ENCODE assay signal across 29 mouse cellular contexts in genomic region chr9:119598501-119598900, GRCm38 (mm10). TPM values are rescaled to one million over a fixed set of nuclear protein-coding genes. Genes with fewer than 3 reads are reported as not detected.
"Had no signal": no experiment of that assay in that cellular context is flagged by ENCODE, and none has a peak within 500 bp of the region (broad histone marks: within the 10 kb centered on the region; RNA-seq: fewer than 3 reads in every experiment).

No protein-coding gene starts in this region.

- H3K36me3 ChIP-seq: embryonic facial prominence, embryonic 10.5 days; embryonic facial prominence, embryonic 12.5 days; embryonic facial prominence, embryonic 13.5 days; embryonic facial prominence, embryonic 15.5 days; forebrain, embryonic 10.5 days; forebrain, embryonic 12.5 days; forebrain, embryonic 15.5 days had no signal

- H3K27me3 ChIP-seq: embryonic facial prominence, embryonic 12.5 days; embryonic facial prominence, embryonic 13.5 days; embryonic facial prominence, embryonic 15.5 days; forebrain, embryonic 12.5 days; forebrain, embryonic 13.5 days; forebrain, embryonic 15.5 days had no signal

- H3K27ac ChIP-seq: embryonic facial prominence, embryonic 10.5 days; embryonic facial prominence, embryonic 12.5 days; embryonic facial prominence, embryonic 13.5 days; embryonic facial prominence, embryonic 15.5 days; forebrain, embryonic 10.5 days; forebrain, embryonic 12.5 days; forebrain, embryonic 13.5 days; forebrain, embryonic 15.5 days; gastrocnemius, adult 2 months; heart, adult 2 months had no signal

- H3K9ac ChIP-seq: embryonic facial prominence, embryonic 12.5 days; embryonic facial prominence, embryonic 13.5 days; embryonic facial prominence, embryonic 15.5 days; forebrain, embryonic 12.5 days; forebrain, embryonic 13.5 days; forebrain, embryonic 15.5 days; forebrain, postnatal 0 days had no signal

- H3K4me2 ChIP-seq: embryonic facial prominence, embryonic 12.5 days; embryonic facial prominence, embryonic 15.5 days; forebrain, embryonic 12.5 days; forebrain, embryonic 13.5 days; forebrain, embryonic 15.5 days had no signal

- H3K4me1 ChIP-seq: embryonic facial prominence, embryonic 13.5 days; embryonic facial prominence, embryonic 15.5 days; forebrain, embryonic 13.5 days; forebrain, embryonic 15.5 days had no signal

- DNase-seq: cerebellum, adult 2 months; cerebellum, adult 8-10 months; cerebellum, adult 9-10 months; cerebellum, adult 9-11 months; cerebellum, postnatal 14 days; cerebellum, postnatal 25 days; cerebellum, postnatal 36 days; embryo, embryonic 11 days; forebrain, postnatal 0 days; gastrocnemius, adult 2 months; gastrocnemius, postnatal 10 days; gastrocnemius, postnatal 14 days; gastrocnemius, postnatal 25 days; gastrocnemius, postnatal 36 days; heart, adult 18-20 months; heart, adult 2 months had no signal

- H3K4me3 ChIP-seq: embryonic facial prominence, embryonic 10.5 days; embryonic facial prominence, embryonic 12.5 days; embryonic facial prominence, embryonic 13.5 days; embryonic facial prominence, embryonic 15.5 days; erythroblast, embryonic 14.5 days; forebrain, embryonic 10.5 days; forebrain, embryonic 12.5 days; forebrain, embryonic 13.5 days; forebrain, embryonic 15.5 days; gastrocnemius, adult 2 months; heart, adult 2 months had no signal

- ATAC-seq: forebrain, embryonic 13.5 days; forebrain, embryonic 14.5 days; forebrain, embryonic 15.5 days; forebrain, embryonic 16.5 days; forebrain, postnatal 0 days had no signal

- H3K9me3 ChIP-seq: embryonic facial prominence, embryonic 12.5 days; embryonic facial prominence, embryonic 15.5 days; forebrain, embryonic 12.5 days; forebrain, embryonic 13.5 days; forebrain, embryonic 15.5 days had no signal

RNA-seq across cellular contexts. Expression of gene Scn5a, which starts 19.7 kb away (rescaled TPM):
- total RNA-seq: common myeloid progenitor, adult 5-6 weeks; granulocyte monocyte progenitor cell, adult 5-6 weeks had no signal
- polyA plus RNA-seq: erythroblast, embryonic 14.5 days had no signal
